Mouse (Mus musculus) frontal cortex, postnatal 25 days (tissue): ENCODE results near the gene Olfr68.
"Not testable (repeated sequence)": the region's sequence is repeated elsewhere in the genome, so short reads cannot be mapped to it uniquely, and the experiment has no call there.

Experiments
- DNase-seq, 2 experiments: peaks; one replicate each; pipeline ENCODE4 v3.0.0; 2022; ENCODE audit warnings: low spot score in 2 of 2

Olfr68 gene

DNA sequence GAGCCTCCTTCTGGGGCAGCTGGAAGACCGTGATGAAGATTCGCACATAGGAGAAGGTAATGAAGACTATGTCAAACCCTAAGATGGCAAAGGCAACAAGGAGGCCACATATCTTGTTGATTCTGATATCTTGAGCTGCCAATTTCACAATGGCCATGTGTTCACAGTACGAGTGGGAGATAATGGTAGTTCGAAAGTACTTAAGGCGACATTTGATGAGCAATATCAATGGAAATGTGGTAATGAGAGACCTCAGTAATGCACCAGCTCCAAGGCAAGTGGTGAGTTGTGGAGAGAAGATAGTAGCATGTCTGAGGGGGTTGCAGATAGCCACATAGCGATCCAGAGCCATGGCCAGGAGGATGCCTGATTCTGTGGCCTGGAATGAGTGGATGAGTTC, 11.8 kb downstream of the Olfr68 start:
- DNase-seq = not testable (repeated sequence)

DNA sequence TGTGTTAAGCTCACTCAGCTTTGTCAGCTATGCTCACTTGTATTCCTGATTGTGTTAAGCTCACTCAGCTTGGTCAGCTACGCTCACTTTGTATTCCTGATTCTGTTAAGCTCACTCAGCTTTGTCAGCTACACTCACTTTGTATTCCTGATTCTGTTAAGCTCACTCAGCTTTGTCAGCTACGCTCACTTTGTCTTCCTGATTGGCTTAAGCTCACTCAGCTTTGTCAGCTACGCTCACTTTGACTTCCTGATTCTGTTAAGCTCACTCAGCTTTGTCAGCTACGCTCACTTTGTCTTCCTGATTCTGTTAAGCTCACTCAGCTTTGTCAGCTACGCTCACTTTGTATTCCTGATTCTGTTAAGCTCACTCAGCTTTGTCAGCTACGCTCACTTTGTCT, 17.3 kb downstream of the Olfr68 start:
- DNase-seq = not testable (repeated sequence)

GRCm38 (mm10) chr7:103757233-103757632, 22.3 kb downstream of the Olfr68 start, which contains the start of gene Olfr630:
Gene Olfr630, minus strand, starts transcription at chr7:103757333.
- no peak for DNase-seq

- no peak for DNase-seq
Observed at GRCm38 (mm10) chr7:103744843-103745242, 34.7 kb downstream of the Olfr68 start, which contains the start of gene Olfr629. Gene Olfr629, minus strand, starts transcription at chr7:103744943.

- DNase-seq = no peak
Observed at GRCm38 (mm10) chr7:103730074-103730473, 49.4 kb downstream of the Olfr68 start, which contains the start of gene Olfr628. Gene Olfr628, plus strand, starts transcription at chr7:103730374.
